Mouse (Mus musculus) limb, embryonic 13.5 days (tissue): Measurements from ENCODE around the gene Sumo2. TPM values are rescaled to one million over a fixed set of nuclear protein-coding genes. Genes with fewer than 3 reads are reported as not detected.
"Not testable (repeated sequence)": the region's sequence is repeated elsewhere in the genome, so short reads cannot be mapped to it uniquely, and the experiment has no call there.

ENCODE experiments used
- ATAC-seq: fragments of 200-750 bp; cut with Nextera tagmentation; 2 replicates; pipeline ENCODE4 v1.8.0; 2017; ENCODE audit warnings: low read depth, moderate number of reproducible peaks, moderate TSS enrichment; ENCODE audit not compliant: low FRiP score
- H3K27ac ChIP-seq: fragments of 300-500 bp; sonication (generic); 2 replicates; pipeline ENCODE4 v1.5.1; 2015; ENCODE audit warnings: inconsistent platforms, mild to moderate bottlenecking, moderate library complexity
- H3K27me3 ChIP-seq: fragments of 300-500 bp; sonication (generic); 2 replicates; pipeline ENCODE4 v1.6.1; 2015; ENCODE audit warnings: mild to moderate bottlenecking, inconsistent platforms
- H3K36me3 ChIP-seq: fragments of 300-500 bp; sonication (generic); 2 replicates; pipeline ENCODE4 v1.6.1; 2015; ENCODE audit warnings: inconsistent platforms, mild to moderate bottlenecking, moderate library complexity
- H3K4me1 ChIP-seq: fragments of 300-500 bp; sonication (generic); 2 replicates; pipeline ENCODE4 v1.6.1; 2015; ENCODE audit warnings: inconsistent platforms
- H3K4me2 ChIP-seq: fragments of 300-500 bp; sonication (generic); replicated peaks from 2 replicates; pipeline ENCODE4 v1.6.1; 2015; ENCODE audit warnings: inconsistent platforms, mild to moderate bottlenecking, moderate library complexity
- H3K4me3 ChIP-seq: fragments of 300-500 bp; sonication (generic); 2 replicates; pipeline ENCODE4 v1.5.1; 2015; ENCODE audit warnings: moderate library complexity, mild to moderate bottlenecking, inconsistent platforms
- H3K9ac ChIP-seq: fragments of 300-500 bp; sonication (generic); 2 replicates; pipeline ENCODE4 v1.6.1; 2015; ENCODE audit warnings: mild to moderate bottlenecking, inconsistent platforms
- H3K9me3 ChIP-seq: fragments of 300-500 bp; sonication (generic); 2 replicates; pipeline ENCODE4 v1.6.1; 2016; ENCODE audit warnings: inconsistent platforms
- WGBS: fragments of 180-500 bp; shearing (Covaris S2); methylation state at CpG from one replicate; pipeline ENCODE4 v1.1.7; 2015; 5-methylcytosine and 5-hydroxymethylcytosine counted together
- polyA plus RNA-seq: library from polyadenylated mRNA; unstranded; fragments of >200 nt; fragmentation: Nextera tagmentation; extraction: Ambion mirVana; gene quantifications from 2 replicates; pipeline ENCODE4 v1.2.1, GENCODE M21; 2015

The Sumo2 gene
- polyA plus RNA-seq, 1 experiment from 2014 or later, result 1,169 TPM

DNA sequence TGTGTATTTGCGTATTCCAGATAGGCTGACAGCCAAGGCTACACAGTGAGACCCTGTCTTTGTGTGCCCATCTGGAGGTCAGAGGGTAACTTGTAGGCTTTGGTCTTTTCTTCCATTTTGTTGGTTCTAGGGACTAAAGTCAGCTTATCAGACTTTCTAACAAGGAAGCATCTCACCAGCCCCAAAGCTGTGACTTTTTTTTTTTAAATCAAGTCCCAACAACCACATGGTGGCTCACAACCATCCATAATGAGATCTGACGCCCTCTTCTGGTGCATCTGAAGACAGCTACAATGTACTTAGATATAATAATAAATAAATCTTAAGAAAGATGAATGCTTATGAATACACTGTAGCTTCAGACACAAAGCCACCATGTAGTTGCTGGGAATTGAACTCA lies 2.0 kb upstream of the Sumo2 start:
- H3K4me1 ChIP-seq, result peaks cover 18% of the 10 kb centered on the region
- no peaks in the 10 kb centered on the region for H3K9me3 ChIP-seq
- H3K4me2 ChIP-seq, result no peak overlapping the region
- H3K9ac ChIP-seq, result no peak overlapping the region
- no peak overlapping the region for H3K4me3 ChIP-seq
- ATAC-seq, result no peak
- 74% methylated on average over 2 of the region's 2 CpGs for WGBS
- H3K36me3 ChIP-seq, result peaks cover 11% of the 10 kb centered on the region
- H3K27ac ChIP-seq, result no peak overlapping the region
- H3K27me3 ChIP-seq, result no peaks in the 10 kb centered on the region

DNA sequence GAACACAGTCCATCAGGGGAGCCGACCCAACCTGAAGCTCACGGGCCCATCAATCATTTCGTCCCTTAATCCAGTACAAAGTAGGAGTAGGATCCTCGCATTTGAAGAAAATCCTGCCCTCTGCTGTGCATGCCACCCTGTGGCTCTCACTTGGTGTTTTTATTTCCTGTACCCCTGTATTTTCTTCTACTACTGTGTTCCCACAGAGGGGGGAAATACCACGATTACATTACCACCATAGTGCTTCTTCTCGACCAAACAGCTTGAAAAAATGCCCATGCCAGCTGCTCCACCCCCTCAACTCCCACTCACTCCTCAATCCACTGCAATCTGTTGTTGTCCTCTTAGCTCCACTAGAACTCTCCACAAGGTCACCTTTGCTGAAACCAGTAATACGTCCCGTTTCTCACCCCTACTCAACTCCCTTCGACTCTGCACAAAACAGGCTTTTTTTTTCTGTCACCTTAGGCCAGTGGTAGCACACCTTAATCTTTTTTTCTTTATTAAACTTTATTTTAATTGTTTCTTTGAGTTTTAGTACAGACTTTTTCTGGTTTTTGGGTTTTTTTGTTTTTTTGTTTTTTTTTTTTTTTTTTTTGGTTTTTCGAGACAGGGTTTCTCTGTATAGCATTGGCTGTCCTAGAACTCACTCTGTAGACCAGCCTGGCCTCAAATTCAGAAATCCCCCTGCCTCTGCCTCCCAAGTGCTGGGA lies 936 bp upstream of the Sumo2 start:
- no peaks in the 10 kb centered on the region for H3K27me3 ChIP-seq
- 84% methylated on average over 10 of the region's 10 CpGs for WGBS
- H3K27ac ChIP-seq, result peak overlapping the region; percentile 100
- peak overlapping the region; percentile 55; the same call in 1 of the 2 replicates for H3K9ac ChIP-seq
- H3K4me1 ChIP-seq, result peaks cover 21% of the 10 kb centered on the region
- peaks cover 21% of the 10 kb centered on the region for H3K36me3 ChIP-seq
- no peaks in the 10 kb centered on the region for H3K9me3 ChIP-seq
- H3K4me2 ChIP-seq, result peak overlapping the region; percentile 82
- ATAC-seq, result no peak
- peak overlapping the region; percentile 84 for H3K4me3 ChIP-seq

DNA sequence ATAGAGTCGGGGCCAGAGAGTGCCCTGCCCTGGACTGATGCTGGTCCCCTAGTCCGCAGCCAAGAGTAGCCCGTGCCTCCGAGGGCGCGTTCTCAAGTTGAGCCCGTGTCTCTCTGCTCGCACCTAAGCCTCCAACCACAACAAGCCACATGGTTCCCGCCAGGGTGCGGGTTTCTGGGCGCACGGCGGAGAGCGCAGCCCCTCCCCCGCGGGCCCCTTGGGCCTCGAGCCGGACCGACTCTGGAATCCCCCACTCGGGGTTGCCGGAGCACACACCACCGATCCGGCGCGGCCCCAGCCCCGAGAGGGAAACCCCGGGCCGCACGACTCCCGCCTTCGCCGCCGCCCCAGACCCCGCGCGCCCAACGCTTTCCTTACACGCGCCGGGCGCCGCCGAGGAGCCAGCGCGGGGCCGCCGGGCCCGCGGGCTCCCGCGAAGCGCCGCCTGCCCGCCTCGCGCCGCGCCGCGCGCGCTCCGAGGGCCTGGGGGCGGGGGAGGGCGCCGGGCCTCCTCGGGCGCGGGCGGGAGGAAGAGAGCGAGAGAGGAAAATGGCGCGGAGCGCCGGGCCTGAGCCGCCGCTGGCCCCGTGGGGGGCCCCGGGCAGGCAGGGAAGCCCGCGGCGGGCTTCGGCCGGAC lies 557 bp downstream of the Sumo2 start:
- Histone ChIP-seq H3K4me1 (peaks cover 24% of the 10 kb centered on the region), H3K27me3 (no peaks in the 10 kb centered on the region), H3K9me3 (no peaks in the 10 kb centered on the region), H3K9ac (peak overlapping the region; percentile 98), H3K4me2 (peak overlapping the region; percentile 82), H3K36me3 (peaks cover 36% of the 10 kb centered on the region), H3K4me3 (peak overlapping the region; percentile 84), H3K27ac (peak overlapping the region; percentile 100)
- ATAC-seq, result peak; percentile 75
- under 1% methylated on average over 65 of the region's 84 CpGs for whole genome bisulfite sequencing

DNA sequence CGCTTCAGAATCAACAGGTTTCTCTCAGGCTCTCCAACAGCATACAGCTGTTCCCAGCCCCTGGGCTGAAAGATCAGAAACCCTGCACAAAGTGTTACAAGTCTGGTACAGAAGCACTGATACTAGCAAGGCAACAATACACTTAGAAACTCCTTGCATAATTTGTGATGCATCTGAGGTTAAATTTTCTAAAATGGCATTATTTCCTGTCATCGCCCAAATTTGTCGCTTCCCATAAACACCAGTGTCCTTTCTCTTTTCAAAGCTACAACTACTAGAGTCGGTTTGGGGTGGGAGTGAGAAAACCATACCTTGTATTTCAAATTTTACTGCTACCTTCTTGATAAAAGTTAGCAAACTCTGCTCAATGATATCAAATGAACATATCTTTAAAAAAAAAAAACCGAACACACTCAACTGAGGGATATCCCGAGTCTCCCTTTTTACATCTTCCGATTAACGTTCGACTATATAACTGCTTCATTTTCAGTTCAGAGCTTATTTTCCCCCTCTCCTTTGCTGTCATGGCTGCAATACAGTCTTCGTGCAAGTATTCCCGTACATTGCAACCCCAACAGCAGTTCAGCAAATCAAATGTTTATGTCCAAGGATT lies 1.2 kb downstream of the Sumo2 start:
- peaks cover 24% of the 10 kb centered on the region for H3K4me1 ChIP-seq
- peak overlapping the region; percentile 98 for H3K9ac ChIP-seq
- H3K27ac ChIP-seq, result peak overlapping the region; percentile 100
- 6% methylated on average over 11 of the region's 11 CpGs for WGBS
- peak overlapping the region; percentile 84 for H3K4me3 ChIP-seq
- no peaks in the 10 kb centered on the region for H3K27me3 ChIP-seq
- ATAC-seq, result no peak
- no peaks in the 10 kb centered on the region for H3K9me3 ChIP-seq
- peaks cover 42% of the 10 kb centered on the region for H3K36me3 ChIP-seq
- peak overlapping the region; percentile 82 for H3K4me2 ChIP-seq

DNA sequence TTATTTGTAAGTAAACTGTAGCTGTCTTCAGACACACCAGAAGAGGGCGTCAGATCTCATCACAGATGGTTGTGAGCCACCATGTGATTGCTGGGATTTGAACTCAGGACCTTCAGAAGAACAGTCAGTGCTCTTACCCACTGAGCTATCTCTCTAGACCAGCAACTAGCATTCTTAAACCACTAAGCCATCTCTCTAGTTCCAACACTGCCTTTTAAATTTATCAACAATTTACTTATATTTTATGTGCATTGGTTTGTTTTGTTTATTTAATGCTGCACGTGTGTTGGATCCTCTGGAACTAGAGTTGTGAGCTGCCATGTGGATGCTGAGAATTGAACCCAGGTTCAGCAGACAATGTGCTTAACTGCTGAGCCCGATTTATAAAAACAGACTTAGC lies 9.6 kb downstream of the Sumo2 start:
- not testable (repeated sequence) for H3K27ac ChIP-seq, H3K9ac ChIP-seq, H3K4me1 ChIP-seq, H3K4me2 ChIP-seq, H3K9me3 ChIP-seq, H3K27me3 ChIP-seq, ATAC-seq, H3K4me3 ChIP-seq
- peaks cover 89% of the 10 kb centered on the region for H3K36me3 ChIP-seq
- 83% methylated on average over 3 of the region's 3 CpGs for WGBS

DNA sequence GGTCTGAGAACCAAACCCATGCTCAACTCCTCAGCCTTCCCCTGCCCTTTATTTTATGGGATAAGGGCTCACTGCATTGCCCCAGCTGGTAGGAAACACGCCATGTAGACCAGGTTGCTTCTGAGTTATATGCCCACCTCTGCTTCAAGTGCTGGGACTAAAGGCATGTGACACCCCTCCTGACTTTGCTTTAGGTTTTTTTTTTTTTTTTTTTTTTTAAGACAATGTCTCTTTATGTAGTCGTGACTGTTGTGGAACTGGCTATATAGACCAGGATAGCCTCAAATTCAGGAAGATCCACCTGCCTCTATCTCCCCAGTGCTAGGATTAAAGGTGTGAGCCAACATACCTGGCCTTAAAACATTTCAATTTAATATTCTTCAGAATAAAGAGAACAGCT lies 13.4 kb downstream of the Sumo2 start:
- no peak for ATAC-seq
- Histone ChIP-seq H3K4me1 (no peaks in the 10 kb centered on the region), H3K4me2 (no peak overlapping the region), H3K4me3 (no peak overlapping the region), H3K27ac (no peak overlapping the region), H3K27me3 (no peaks in the 10 kb centered on the region), H3K9ac (no peak overlapping the region), H3K36me3 (peaks cover 56% of the 10 kb centered on the region), H3K9me3 (no peaks in the 10 kb centered on the region)
- 77% methylated on average over 2 of the region's 2 CpGs for WGBS

DNA sequence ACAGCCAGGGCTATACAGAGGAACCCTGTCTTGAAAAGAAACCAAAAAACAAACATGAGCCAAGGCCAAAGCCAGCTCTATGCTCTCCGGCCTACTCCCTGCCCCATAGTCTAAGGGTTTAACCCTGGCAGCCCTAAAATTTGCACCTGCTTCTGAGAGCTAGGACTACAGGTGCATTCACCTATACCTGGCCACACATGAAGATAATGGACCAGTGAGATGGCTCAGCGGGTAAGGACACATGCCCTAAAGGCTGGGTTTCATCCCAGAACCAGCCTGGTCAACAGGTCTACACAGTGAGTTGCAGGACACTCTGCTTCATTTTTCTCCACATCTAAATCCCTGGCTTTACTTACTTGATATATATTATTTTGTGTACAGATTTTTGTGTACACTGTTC lies 13.8 kb downstream of the Sumo2 start:
- Histone ChIP-seq H3K4me3 (no peak overlapping the region), H3K4me2 (no peak overlapping the region), H3K36me3 (peaks cover 52% of the 10 kb centered on the region), H3K27me3 (no peaks in the 10 kb centered on the region), H3K27ac (no peak overlapping the region), H3K9me3 (no peaks in the 10 kb centered on the region), H3K9ac (no peak overlapping the region), H3K4me1 (no peaks in the 10 kb centered on the region)
- WGBS, result 94% methylated on average over 2 of the region's 2 CpGs
- ATAC-seq, result no peak

DNA sequence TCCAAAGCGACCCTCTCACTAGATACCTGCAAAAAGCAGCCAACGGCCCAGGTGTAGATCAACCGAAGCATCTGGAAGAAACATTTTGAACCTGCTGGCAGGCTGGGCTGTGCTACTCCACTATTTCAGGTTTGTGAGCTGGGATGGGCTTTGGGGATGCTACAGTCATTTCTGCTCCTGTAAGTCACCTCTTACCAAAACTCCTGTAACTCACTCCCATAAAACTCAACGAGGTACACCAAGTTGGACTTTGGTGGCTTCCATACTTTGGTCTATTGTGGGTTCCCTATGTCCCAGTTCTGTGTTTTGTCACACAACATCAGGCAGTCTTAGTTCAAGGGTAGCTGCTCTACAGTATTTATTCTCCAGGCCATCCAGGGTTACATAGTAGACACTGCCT lies 15.0 kb downstream of the Sumo2 start:
- H3K27me3 ChIP-seq, result no peaks in the 10 kb centered on the region
- H3K36me3 ChIP-seq, result peaks cover 40% of the 10 kb centered on the region
- 77% methylated on average over 4 of the region's 4 CpGs for WGBS
- no peak overlapping the region for H3K27ac ChIP-seq
- no peak overlapping the region for H3K4me3 ChIP-seq
- no peak overlapping the region for H3K4me2 ChIP-seq
- ATAC-seq, result no peak
- no peaks in the 10 kb centered on the region for H3K4me1 ChIP-seq
- no peak overlapping the region for H3K9ac ChIP-seq
- H3K9me3 ChIP-seq, result no peaks in the 10 kb centered on the region

DNA sequence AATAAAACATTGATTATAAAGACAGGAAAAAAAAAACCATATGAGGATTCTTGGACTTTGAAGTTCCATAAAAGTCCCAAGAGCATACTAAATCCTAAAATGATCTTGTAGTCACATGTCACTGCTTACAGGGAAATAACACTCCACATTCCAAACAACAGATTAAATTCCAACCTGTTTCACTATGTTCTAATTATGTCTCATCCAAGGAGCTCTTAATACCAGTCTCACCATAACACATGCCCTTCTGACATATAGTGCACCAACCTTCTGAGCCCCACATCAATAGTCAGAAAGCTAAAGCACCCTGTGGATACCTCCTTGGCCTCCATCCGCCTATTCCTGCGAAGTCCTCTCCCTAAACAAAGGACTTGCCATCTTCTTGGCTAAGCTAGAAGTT lies 15.9 kb downstream of the Sumo2 start:
- Histone ChIP-seq H3K27me3 (no peaks in the 10 kb centered on the region), H3K4me2 (no peak overlapping the region), H3K9me3 (no peaks in the 10 kb centered on the region), H3K4me3 (no peak overlapping the region), H3K27ac (no peak overlapping the region), H3K36me3 (peaks cover 31% of the 10 kb centered on the region), H3K9ac (no peak overlapping the region), H3K4me1 (no peaks in the 10 kb centered on the region)
- no peak for ATAC-seq
- WGBS, result 74% methylated on average over 2 of the region's 2 CpGs

DNA sequence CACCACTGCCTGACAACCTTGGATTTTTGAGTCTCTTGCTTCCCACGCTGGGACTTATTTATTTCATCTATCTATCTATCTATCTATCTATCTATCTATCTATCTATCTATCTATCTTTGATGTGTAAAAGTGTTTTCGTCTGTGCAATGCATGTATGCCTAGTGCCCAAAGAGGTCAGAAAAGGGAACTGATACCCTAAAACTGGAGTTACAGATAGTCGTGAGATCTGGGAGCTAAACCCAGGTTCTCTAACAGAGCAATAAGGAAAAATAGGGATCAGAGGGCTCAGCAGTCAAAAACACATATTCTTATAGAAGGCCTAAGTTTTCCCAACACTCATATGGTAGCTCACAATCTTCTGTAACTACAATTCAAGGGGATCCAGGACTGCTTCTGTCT lies 16.5 kb downstream of the Sumo2 start:
- no peak overlapping the region for H3K27ac ChIP-seq
- H3K36me3 ChIP-seq, result peaks cover 25% of the 10 kb centered on the region
- H3K4me2 ChIP-seq, result no peak overlapping the region
- H3K9me3 ChIP-seq, result no peaks in the 10 kb centered on the region
- H3K4me3 ChIP-seq, result no peak overlapping the region
- 86% methylated on average over 3 of the region's 3 CpGs for WGBS
- H3K4me1 ChIP-seq, result no peaks in the 10 kb centered on the region
- H3K9ac ChIP-seq, result no peak overlapping the region
- no peaks in the 10 kb centered on the region for H3K27me3 ChIP-seq
- ATAC-seq, result no peak

DNA sequence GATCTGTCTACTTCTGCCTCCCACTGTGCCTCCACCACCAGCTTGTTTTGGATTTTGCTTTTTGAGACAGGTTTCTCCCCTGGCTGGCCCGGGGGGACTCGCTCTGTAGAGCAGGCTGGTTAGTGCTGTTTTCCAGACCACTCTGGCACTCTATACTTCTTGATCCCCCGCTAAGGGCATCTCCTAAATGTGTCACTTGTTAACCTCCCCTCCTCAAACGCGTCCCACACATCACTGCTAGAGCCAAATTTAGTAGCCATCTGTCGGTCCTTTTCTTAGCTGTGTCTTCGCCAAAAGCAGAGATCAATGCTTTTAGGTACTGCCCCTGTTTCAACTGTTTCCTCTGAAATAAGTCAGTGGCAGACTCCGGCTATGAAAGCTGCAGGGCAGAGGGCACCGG lies 17.4 kb downstream of the Sumo2 start:
- Histone ChIP-seq H3K4me3 (no peak overlapping the region), H3K36me3 (peaks cover 16% of the 10 kb centered on the region), H3K9ac (no peak overlapping the region), H3K27me3 (no peaks in the 10 kb centered on the region), H3K27ac (no peak overlapping the region), H3K4me1 (no peaks in the 10 kb centered on the region), H3K4me2 (no peak overlapping the region), H3K9me3 (no peaks in the 10 kb centered on the region)
- WGBS, result 53% methylated on average over 9 of the region's 9 CpGs
- ATAC-seq, result no peak

DNA sequence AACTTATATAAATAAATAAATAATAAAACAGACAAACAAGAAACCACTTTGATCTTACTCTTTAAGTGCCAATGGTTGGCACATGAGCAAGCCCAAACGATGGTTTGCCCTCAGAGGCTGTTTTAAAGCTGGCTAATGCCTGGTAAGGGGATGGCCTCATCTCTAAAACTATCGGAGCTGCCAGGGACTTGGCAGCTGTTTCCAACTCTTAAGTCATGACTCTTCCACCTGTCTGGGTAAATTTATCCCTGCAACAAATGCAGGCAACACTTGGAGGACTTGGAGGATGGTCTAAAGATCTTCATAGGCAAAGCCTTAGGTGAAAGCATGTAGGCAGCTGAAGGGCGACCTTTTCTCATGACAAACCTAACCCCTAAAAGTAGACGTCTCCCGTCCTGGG lies 19.1 kb downstream of the Sumo2 start:
- Histone ChIP-seq H3K27me3 (no peaks in the 10 kb centered on the region), H3K4me2 (no peak overlapping the region)
- WGBS, result 74% methylated on average over 5 of the region's 5 CpGs

More for the DNA sequence above, 19.1 kb downstream of the Sumo2 start:
- Histone ChIP-seq H3K27ac (no peak overlapping the region), H3K9ac (no peak overlapping the region), H3K36me3 (peaks cover 5% of the 10 kb centered on the region), H3K4me3 (no peak overlapping the region), H3K9me3 (no peaks in the 10 kb centered on the region), H3K4me1 (peaks cover 14% of the 10 kb centered on the region)
- ATAC-seq, result no peak
